Mouse (Mus musculus) T-helper 2 cell (primary cell): ENCODE measurements around the gene Ugt1a6b.
"Not testable (repeated sequence)": the region's sequence is repeated elsewhere in the genome, so short reads cannot be mapped to it uniquely, and the experiment has no call there.

ENCODE experiments used
- in situ Hi-C: fragments of 300-600 bp; cut with MboI, MseI; formaldehyde crosslinking; loops from one replicate; pipeline ENCODE4 v1.15.1; 2025; ENCODE audit warnings: high pct_unique_total_duplicates

Gene Ugt1a6b

GRCm38 (mm10) chr1:88120550-88120949 lies 17.5 kb downstream of the Ugt1a6b start:
- in situ Hi-C loops, result not testable (repeated sequence)

DNA sequence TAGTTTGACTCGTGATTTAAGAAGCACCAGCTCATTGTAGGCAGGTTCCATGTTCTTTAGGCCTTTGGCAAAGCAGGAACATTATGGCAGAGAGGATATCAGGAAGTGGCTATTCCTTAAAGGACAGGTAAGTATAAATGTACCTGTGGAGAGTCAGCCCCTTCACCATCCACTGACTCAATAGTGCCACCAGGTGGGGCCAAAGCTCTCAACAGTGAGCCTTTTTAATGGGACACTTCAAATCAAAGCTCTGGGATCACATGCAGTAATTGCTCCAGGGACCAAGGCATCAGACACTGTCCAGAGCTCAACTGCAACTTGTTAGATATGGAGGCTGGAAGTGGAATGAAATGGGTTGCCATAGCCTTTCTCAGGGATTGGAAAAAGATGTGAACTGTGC lies 18.5 kb downstream of the Ugt1a6b start:
- in situ Hi-C loops, result not testable (repeated sequence)

DNA sequence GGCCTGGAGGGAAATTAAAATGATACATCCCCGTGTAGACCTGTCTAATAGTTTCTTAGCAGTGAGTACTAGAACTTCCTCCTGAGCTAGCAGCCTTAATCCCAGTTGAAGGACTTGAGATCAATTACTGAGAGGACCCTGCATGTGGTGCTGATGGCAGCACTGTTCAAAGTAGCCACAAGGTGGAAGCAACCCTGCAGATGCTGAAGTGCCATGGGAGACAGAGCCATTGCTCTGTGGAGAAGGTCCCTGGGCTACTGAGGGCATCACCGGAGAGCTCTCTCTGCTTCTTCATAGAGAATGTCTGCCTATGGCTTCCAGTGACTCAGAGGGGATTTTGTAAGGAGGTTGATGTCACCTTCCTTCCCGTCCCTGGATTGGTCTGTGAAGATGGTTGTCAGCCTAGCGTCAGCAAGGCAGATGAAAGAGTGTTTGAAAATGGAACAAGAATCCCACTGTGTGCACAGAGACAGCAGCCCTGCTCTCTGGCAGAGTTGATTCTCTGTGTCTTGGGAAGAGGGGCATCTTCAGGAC lies 22.8 kb downstream of the Ugt1a6b start:
- in situ Hi-C loops, result not testable (repeated sequence)

DNA sequence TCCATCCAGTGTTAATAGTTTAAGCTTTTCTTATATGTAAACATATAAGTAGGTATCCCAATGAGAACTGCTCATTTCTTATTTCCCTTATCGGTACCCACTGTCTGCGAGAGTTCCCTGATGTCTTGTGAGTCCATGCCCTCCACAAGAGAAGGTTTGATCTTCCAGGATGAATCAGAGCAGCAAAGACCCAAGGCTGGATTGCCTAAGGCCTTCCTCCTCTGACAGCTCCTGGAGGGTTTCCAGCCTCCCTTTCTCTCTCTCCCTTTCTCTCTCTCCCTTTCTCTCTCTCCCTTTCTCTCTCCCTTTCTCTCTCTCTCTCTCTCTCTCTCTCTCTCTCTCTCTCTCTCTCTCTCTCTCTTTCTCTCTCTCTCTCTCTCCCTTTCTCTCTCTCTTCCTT lies 26.0 kb downstream of the Ugt1a6b start:
- in situ Hi-C loops, result not testable (repeated sequence)

DNA sequence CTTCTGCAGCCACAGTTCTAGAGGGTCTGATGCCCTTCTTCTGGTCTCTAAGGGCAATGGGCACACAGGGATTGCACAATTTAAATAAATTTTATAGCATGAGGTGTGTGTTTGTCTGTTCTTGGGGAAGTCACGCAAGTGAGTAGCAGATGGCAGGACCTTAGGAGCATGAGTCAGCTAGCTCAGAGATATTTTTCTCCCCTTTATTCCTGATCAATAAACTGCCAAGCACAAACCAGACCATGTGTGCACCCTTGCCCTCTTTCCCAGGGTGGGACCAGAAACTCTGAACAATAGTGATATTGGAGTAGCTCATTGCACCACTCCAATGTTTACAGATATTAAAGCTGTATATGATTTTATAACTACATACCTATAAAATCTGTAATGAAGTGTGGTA lies 27.2 kb downstream of the Ugt1a6b start:
- in situ Hi-C loops, result not testable (repeated sequence)

DNA sequence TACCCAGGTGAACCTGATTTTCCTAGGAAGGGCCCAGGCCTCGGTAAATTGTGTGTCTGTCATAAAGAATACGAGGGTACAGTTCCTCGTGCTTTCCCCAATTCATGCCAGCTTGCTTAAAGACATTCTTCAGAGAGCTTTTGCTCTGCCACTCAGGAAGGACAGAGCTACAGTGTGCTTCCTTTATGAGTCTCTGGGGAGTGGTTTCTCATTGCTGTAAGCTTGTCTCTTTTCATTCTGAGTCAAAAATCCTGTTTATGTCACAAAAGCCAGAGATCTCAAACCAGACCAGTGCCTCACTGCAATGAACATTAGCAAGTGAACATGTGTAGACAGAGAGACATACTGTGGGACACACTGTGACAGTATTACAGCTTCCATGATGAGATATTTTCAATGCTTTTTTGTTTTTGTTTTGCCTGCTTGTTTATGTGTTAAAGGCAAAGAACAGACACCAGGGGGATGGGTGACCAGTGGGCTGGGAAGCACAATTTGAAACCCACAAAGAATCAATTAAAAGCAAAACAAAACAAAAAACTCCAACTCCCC lies 30.9 kb downstream of the Ugt1a6b start:
- in situ Hi-C loops, result no loop called here

DNA sequence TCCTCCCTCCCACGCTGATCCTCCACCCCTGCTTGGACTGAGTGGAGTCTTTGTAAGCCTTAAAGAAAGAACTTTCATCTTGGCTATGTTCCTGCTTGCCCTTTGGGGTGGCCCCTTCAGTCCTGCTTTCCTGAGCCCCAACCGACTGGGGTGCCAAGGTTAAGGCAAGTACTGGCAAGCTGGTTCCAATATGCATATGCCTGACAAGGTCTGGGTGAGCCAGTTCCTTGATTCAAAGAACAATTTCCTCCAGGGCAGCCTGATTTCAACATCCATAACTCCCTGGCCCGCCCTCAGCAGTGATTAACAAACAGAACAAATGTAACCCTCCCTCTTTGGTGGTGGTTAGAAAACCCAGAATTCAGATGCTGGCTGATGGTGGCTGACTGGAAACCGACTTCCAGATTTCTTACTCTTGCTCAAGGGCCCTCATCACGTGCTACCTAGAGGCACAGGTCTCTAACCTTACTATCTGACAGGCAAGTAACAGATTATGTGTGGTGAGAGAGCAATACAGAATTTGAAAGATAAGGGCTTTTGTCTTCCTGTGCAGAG lies 31.5 kb downstream of the Ugt1a6b start, which contains the start of gene Ugt1a6a:
Gene Ugt1a6a (plus strand): TSS at position 353 of the 555 bp plus-strand sequence.
- in situ Hi-C loops, result not testable (repeated sequence)

DNA sequence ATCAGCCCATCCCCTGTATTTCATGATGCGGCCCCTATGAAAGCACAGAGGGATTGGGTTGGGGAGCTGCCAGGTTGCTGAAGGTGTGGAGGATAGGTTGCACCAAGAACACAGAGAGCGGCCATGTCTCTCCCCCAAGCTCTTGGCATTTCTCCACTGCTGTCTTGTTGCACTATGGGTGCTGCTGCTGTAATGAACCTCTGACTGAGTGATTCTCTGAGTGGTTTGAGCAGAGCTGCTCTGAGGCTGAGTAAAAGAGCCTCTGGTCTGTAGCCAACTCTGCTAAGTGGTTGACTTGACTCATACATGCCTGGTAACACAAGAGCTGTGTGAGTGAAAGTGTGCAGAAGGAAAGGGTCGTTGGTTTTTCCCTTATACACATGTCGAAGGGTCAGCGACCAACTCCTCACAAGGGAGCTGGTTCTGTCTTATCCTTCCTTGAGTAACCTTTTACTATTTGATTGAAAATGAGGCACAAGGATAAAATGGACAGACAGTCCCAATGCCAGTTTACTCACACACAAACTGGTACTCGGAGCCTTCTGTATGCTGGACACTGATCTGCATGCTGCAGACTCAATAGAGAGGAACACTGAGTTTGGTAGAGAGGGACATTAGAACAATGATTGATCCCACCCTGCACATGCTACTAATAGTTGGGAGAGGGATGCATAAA lies 32.3 kb downstream of the Ugt1a6b start:
- in situ Hi-C loops, result not testable (repeated sequence)

GRCm38 (mm10) chr1:88136646-88137045 lies 33.6 kb downstream of the Ugt1a6b start:
- in situ Hi-C loops, result no loop called here

GRCm38 (mm10) chr1:88137264-88137663 lies 34.2 kb downstream of the Ugt1a6b start:
- in situ Hi-C loops, result no loop called here

GRCm38 (mm10) chr1:88138145-88138544 lies 35.1 kb downstream of the Ugt1a6b start:
- in situ Hi-C loops, result no loop called here

DNA sequence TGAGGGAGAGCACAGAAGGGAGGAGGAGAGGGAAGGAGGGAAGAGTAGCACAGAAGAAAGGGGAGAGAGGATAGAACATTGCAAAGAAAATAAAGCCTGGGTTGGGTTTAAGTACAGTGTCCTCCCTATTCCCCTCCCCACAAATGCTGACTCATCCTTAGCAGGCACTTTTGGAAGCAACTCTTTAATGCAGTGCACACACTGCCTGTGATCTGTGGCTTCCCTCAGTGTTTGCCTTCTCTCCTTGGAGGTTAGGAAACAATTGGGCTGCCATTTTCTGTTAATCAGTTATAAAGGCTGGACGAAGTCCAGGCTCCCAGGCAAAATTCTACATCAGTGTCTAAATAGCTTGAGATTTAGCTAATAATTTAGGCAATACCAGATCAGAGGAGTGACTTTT lies 37.4 kb downstream of the Ugt1a6b start:
- in situ Hi-C loops, result not testable (repeated sequence)

DNA sequence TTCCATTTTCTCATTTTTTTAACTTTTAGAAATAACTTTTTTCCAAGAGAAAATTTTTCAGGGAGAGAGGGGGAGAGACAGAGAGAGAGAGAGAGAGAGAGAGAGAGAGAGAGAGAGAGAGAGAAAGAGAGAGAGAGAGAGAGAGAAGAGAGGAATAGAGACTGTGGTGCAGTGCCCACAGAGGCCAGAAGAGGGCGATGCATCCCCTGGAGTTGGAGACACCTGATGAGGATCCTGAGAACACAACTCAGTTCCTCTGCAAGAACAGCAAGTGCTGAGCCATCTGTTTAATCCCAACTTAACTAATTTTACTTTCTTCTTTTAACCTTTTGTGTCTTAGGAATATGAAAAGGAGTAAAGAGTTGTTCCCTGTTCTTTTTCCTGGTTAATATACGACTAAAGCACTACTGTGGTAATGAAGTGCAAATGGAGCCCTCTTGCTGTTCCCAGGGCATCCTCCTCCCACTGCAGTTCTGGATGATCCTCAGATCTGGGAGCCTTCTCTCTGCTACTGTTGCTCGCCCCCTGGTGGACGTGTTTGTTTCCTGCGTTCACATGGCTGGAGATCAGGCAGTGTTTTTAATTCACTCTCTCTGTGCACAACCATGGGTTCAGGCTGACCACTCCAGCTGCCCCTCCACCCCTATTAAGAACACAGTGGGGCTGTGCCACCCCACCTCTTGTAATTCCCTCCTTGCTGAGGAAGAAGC lies 41.1 kb downstream of the Ugt1a6b start:
- in situ Hi-C loops, result not testable (repeated sequence)

- in situ Hi-C loops, result loop anchor here (5.0 kb wide), 2 partner anchors 57 to 137 kb away; partner anchors contain the start of gene Ugt1a2
Measured at GRCm38 (mm10) chr1:88145278-88145677, 42.2 kb downstream of the Ugt1a6b start.

GRCm38 (mm10) chr1:88150133-88150532 lies 47.1 kb downstream of the Ugt1a6b start:
- in situ Hi-C loops, result not testable (repeated sequence)

- in situ Hi-C loops, result no loop called here
Measured at GRCm38 (mm10) chr1:88158430-88158829, 55.4 kb downstream of the Ugt1a6b start.

GRCm38 (mm10) chr1:88165711-88166110 lies 62.7 kb downstream of the Ugt1a6b start, which contains the start of gene Ugt1a5:
TSS of gene Ugt1a5 (plus strand) at chr1:88166012.
- in situ Hi-C loops, result no loop called here

DNA sequence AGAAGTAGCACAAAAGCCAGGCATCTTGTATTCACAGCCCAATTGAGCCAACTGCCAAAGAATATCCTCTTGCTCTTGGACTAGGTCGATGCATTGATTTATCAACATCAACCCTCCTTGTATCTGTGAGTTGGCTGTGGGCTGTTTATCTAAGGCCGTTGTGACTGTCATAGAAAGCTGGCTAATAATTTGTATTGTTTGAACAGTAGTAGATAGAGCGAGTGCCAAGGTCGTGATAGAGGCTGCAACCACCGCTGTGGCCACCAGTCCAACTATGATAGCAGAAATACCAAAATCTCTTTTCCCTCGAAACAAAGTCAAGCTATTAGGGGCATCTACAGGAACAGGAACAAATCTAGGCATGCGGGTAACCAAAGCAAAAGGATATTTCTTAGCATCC lies 69.1 kb downstream of the Ugt1a6b start:
- in situ Hi-C loops, result not testable (repeated sequence)

GRCm38 (mm10) chr1:88179657-88180056 lies 76.6 kb downstream of the Ugt1a6b start:
- in situ Hi-C loops, result loop anchor here (25.0 kb wide), 2 partner anchors 758 to 1108 kb away; no protein-coding TSS in a partner anchor

DNA sequence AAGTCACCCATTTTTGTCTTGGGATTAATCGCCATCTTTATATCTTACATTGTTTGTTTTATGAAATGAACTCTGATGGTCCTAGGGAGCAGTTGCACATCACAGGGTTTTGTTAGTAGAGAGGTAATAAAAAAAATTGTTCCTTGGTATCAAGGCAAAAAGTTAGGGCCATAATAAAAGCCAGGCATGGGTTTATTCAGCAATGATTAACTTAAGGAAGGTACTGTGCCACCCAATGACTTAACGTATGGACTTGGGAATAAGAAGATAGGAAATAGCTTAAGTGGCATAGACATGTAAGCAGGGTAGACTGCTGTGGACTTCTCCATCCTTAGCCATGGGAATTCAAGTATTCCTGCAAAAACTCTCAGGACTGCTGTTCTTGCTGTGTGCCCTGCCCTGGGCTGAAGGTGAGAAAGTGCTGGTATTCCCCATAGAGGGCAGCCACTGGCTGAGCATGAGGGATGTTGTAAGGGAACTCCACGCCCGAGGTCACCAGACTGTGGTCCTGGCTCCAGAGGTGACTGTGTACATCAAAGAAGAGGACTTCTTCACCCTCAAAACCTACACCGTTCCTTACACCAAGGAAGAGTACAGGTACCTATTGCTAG lies 83.4 kb downstream of the Ugt1a6b start:
- in situ Hi-C loops, result loop anchor here (25.0 kb wide), 2 partner anchors 751 to 1101 kb away; no protein-coding TSS in a partner anchor

DNA sequence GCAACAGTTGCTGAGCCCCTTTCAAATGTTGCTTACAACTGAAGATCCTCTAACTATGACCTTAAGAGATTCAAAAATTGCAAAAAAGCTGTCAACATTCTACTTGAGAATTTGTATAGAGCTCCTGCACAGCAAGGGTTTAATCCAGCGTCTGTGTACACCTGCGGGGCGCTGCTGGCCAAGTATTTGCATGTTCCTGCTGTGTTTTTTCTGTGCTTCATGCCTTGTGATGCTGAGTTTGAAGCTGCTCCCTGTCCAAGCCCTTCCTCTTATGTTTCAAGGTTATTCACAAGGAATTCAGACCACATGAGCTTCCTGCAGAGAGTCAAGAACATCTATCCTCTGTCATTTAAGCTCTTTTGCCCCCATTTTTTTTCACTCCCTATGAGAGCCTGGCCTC lies 89.1 kb downstream of the Ugt1a6b start:
- in situ Hi-C loops, result loop anchor here (5.0 to 25.0 kb wide), 3 partner anchors 135 to 1095 kb away; no protein-coding TSS in a partner anchor
